ENCODE assay signal across 8 mouse cellular contexts in genomic region chr9:15305503-15306397, GRCm38 (mm10). TPM values are rescaled to one million over a fixed set of nuclear protein-coding genes. Genes with fewer than 3 reads are reported as not detected.
A peak's percentile ranks its signal among the peaks of the same experiment; 100 is the strongest.
DNase-seq lines count a peak whose midpoint lies in the region; ATAC-seq lines count a peak whose summit lies in the region.

TSS of gene Taf1d (plus strand) at chr9:15306214.

- peak within 1 kb of the TSS; percentile 92 for H3K4me2 ChIP-seq in forebrain, embryonic 14.5 days (ENCODE audit: low read length)
- H3K4me2 ChIP-seq in neural tube, embryonic 15.5 days: peak within 1 kb of the TSS; percentile 79

- H3K9ac ChIP-seq in forebrain, embryonic 14.5 days (ENCODE audit: low read length): peak within 1 kb of the TSS; percentile 94
- peak within 1 kb of the TSS; percentile 96 for H3K9ac ChIP-seq in neural tube, embryonic 15.5 days (replicated peaks)

- peak; percentile 98 for ATAC-seq in forebrain, embryonic 14.5 days
- peak; percentile 99 for ATAC-seq in neural tube, embryonic 15.5 days (ENCODE audit: low FRiP score)

- WGBS in forebrain, embryonic 14.5 days: 13% methylated on average over 45 of the region's 45 CpGs
- WGBS in neural tube, embryonic 15.5 days: 13% methylated on average over 45 of the region's 45 CpGs

- H3K27me3 ChIP-seq in forebrain, embryonic 14.5 days (replicated peaks; ENCODE audit: control insufficient read depth, insufficient read depth, low read length): no peaks in the 10 kb centered on the region
- H3K27me3 ChIP-seq in neural tube, embryonic 15.5 days (replicated peaks): no peaks in the 10 kb centered on the region

- intact Hi-C loops in heart, postnatal 14 days (cut with DNase I): no loop called here

- H3K4me3 ChIP-seq in forebrain, embryonic 14.5 days (ENCODE audit: low read depth, low read length): peak within 1 kb of the TSS; percentile 87
- peak within 1 kb of the TSS; percentile 98 for H3K4me3 ChIP-seq in neural tube, embryonic 15.5 days (replicated peaks)

- H3K27ac ChIP-seq in forebrain, embryonic 14.5 days (ENCODE audit: low read depth, low read length): peak within 1 kb of the TSS; percentile 85
- peak within 1 kb of the TSS; percentile 93 for H3K27ac ChIP-seq in neural tube, embryonic 15.5 days (replicated peaks)

- H3K36me3 ChIP-seq in forebrain, embryonic 14.5 days (ENCODE audit: control insufficient read depth, insufficient read depth, low read length): peaks cover 25% of the 10 kb centered on the region
- peaks cover 25% of the 10 kb centered on the region for H3K36me3 ChIP-seq in neural tube, embryonic 15.5 days

- peak; percentile 95 for DNase-seq in ES-CJ7 (ENCODE audit: low read depth, low spot score)
- peak; percentile 96 for DNase-seq in cerebellum, adult 11 months
- peak; percentile 96 for DNase-seq in forebrain, embryonic 14.5 days (ENCODE audit: low spot score)
- DNase-seq in heart, postnatal 14 days: peak; percentile 98 to 99
- DNase-seq in layer of hippocampus, adult 11-12 months (ENCODE audit: low spot score): peak; percentile 97
- DNase-seq in lung, adult 18-20 months: peak; percentile 98
- peak; percentile 97 for DNase-seq in testis, postnatal 14 days (ENCODE audit: low spot score)

- peaks cover 17% of the 10 kb centered on the region for H3K4me1 ChIP-seq in forebrain, embryonic 14.5 days (ENCODE audit: control insufficient read depth, insufficient read depth, low read length)
- peaks cover 44% of the 10 kb centered on the region for H3K4me1 ChIP-seq in neural tube, embryonic 15.5 days

- no peaks in the 10 kb centered on the region for H3K9me3 ChIP-seq in forebrain, embryonic 14.5 days (replicated peaks; ENCODE audit: control insufficient read depth, low read length)
- H3K9me3 ChIP-seq in neural tube, embryonic 15.5 days (replicated peaks): no peaks in the 10 kb centered on the region

RNA-seq across cellular contexts. Expression of gene Taf1d, which starts in this region (rescaled TPM):
- polyA plus RNA-seq in forebrain, embryonic 14.5 days (2014; fragmentation: Nextera tagmentation; extraction: Ambion mirVana): 43.9 and 44.8 TPM in 2 replicates
- total RNA-seq in heart, postnatal 14 days (2021): 10 to 100 TPM; 30.0 to 41.7 TPM
- polyA plus RNA-seq in neural tube, embryonic 15.5 days (2015; fragmentation: Nextera tagmentation; extraction: Ambion mirVana): 57.9 and 58.2 TPM in 2 replicates

Comparison
In these comparisons a context has a peak if more than half of its experiments do, and no peak if none do; other contexts are left out.
1. Peak in every context shown above with its lines: DNase-seq, ATAC-seq, H3K4me3 ChIP-seq and H3K27ac ChIP-seq.